ENCODE assay signal across 32 mouse cellular contexts in the genomic region with DNA sequence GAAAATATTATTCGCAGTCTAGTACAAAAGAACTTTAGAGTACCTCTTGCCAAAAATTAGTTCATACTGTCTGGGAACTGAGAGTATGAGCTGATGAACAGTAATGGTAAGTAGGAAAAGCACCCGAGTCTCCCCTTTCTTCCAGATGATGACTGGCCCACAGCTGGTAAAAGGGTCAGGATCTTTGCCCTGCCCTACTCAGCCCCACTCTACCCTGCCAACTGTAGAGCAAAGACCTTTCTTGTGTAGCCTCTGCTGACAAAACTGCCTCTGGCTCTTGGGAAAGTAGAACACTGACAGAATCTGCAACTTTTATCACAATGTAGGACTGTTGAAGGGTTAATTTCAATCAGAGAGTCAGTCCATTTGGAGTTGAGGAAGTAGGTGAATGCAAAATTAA.
"Had no signal": no experiment of that assay in that cellular context is flagged by ENCODE, and none has a peak within 500 bp of the region (broad histone marks: within the 10 kb centered on the region; RNA-seq: fewer than 3 reads in every experiment).

No protein-coding gene starts in this region.

- H3K9ac ChIP-seq: limb, embryonic 12.5 days; limb, embryonic 13.5 days; limb, embryonic 15.5 days; liver, embryonic 13.5 days; liver, embryonic 14.5 days; liver, embryonic 15.5 days; liver, postnatal 0 days; lung, embryonic 14.5 days; lung, embryonic 15.5 days; midbrain, embryonic 12.5 days; midbrain, embryonic 13.5 days; midbrain, embryonic 15.5 days; neural tube, embryonic 12.5 days; neural tube, embryonic 13.5 days had no signal

- DNase-seq: left cerebral cortex, postnatal 4 days; liver; liver, embryonic 13.5 days; liver, postnatal 0 days; lung, adult 18-20 months; lung, adult 2 months; lung, embryonic 14.5 days; lung, postnatal 10 days; lung, postnatal 14 days; lung, postnatal 36 days; lung, postnatal 4 days; midbrain, embryonic 14.5 days had no signal

- H3K9me3 ChIP-seq: limb, embryonic 10.5 days; limb, embryonic 12.5 days; limb, embryonic 13.5 days; limb, embryonic 15.5 days; liver, embryonic 13.5 days; liver, embryonic 15.5 days; lung, embryonic 15.5 days; megakaryocyte, embryonic 14.5 days; midbrain, embryonic 10.5 days; midbrain, embryonic 12.5 days; midbrain, embryonic 13.5 days; midbrain, embryonic 15.5 days; neural tube, embryonic 12.5 days; neural tube, embryonic 13.5 days had no signal

- H3K27me3 ChIP-seq: limb, embryonic 12.5 days; limb, embryonic 13.5 days; limb, embryonic 15.5 days; liver, embryonic 13.5 days; liver, embryonic 15.5 days; lung, embryonic 15.5 days; megakaryocyte, embryonic 14.5 days; midbrain, embryonic 12.5 days; midbrain, embryonic 13.5 days; midbrain, embryonic 15.5 days; neural tube, embryonic 12.5 days; neural tube, embryonic 13.5 days had no signal

- H3K36me3 ChIP-seq: limb, embryonic 10.5 days; limb, embryonic 12.5 days; limb, embryonic 13.5 days; limb, embryonic 15.5 days; lung, embryonic 15.5 days; midbrain, embryonic 13.5 days; midbrain, embryonic 15.5 days; neural tube, embryonic 12.5 days; neural tube, embryonic 13.5 days had no signal

- H3K4me3 ChIP-seq: limb, embryonic 10.5 days; limb, embryonic 12.5 days; limb, embryonic 13.5 days; limb, embryonic 15.5 days; liver, embryonic 13.5 days; liver, embryonic 15.5 days; lung, embryonic 15.5 days; megakaryocyte, embryonic 14.5 days; midbrain, embryonic 10.5 days; midbrain, embryonic 12.5 days; midbrain, embryonic 13.5 days; midbrain, embryonic 15.5 days; myocyte; neural tube, embryonic 12.5 days; neural tube, embryonic 13.5 days had no signal

- H3K27ac ChIP-seq: limb, embryonic 10.5 days; limb, embryonic 12.5 days; limb, embryonic 13.5 days; limb, embryonic 15.5 days; liver, embryonic 13.5 days; liver, embryonic 14.5 days; liver, embryonic 15.5 days; lung, embryonic 15.5 days; macrophage; midbrain, embryonic 10.5 days; midbrain, embryonic 12.5 days; midbrain, embryonic 13.5 days; midbrain, embryonic 15.5 days; neural tube, embryonic 12.5 days; neural tube, embryonic 13.5 days had no signal

- H3K4me1 ChIP-seq: limb, embryonic 10.5 days; limb, embryonic 12.5 days; limb, embryonic 13.5 days; limb, embryonic 15.5 days; liver, embryonic 13.5 days; liver, embryonic 15.5 days; lung, embryonic 15.5 days; midbrain, embryonic 12.5 days; midbrain, embryonic 13.5 days; midbrain, embryonic 15.5 days; neural tube, embryonic 12.5 days; neural tube, embryonic 13.5 days had no signal

- H3K4me2 ChIP-seq: limb, embryonic 12.5 days; limb, embryonic 13.5 days; limb, embryonic 15.5 days; liver, embryonic 11.5 days; liver, embryonic 13.5 days; liver, embryonic 15.5 days; lung, embryonic 14.5 days; lung, embryonic 15.5 days; midbrain, embryonic 11.5 days; midbrain, embryonic 12.5 days; midbrain, embryonic 13.5 days; midbrain, embryonic 15.5 days; neural tube, embryonic 12.5 days; neural tube, embryonic 13.5 days had no signal

- ATAC-seq: liver, postnatal 0 days; lung, postnatal 0 days; midbrain, embryonic 13.5 days; midbrain, embryonic 15.5 days; midbrain, embryonic 16.5 days had no signal
